Mouse (Mus musculus) hindbrain, embryonic 15.5 days (tissue): ENCODE results near the gene Pbx2. TPM values are rescaled to one million over a fixed set of nuclear protein-coding genes. Genes with fewer than 3 reads are reported as not detected.
A peak's percentile ranks its signal among the peaks of the same experiment; 100 is the strongest.

ENCODE experiments used
- ATAC-seq: fragments of 200-750 bp; cut with Nextera tagmentation; 2 replicates; pipeline ENCODE4 v1.8.0; 2017; ENCODE audit warnings: low read depth, moderate number of reproducible peaks, moderate TSS enrichment; ENCODE audit not compliant: low FRiP score
- H3K27ac ChIP-seq: fragments of 300-500 bp; sonication (generic); replicated peaks from 2 replicates; pipeline ENCODE4 v1.5.1; 2015; ENCODE audit warnings: mild to moderate bottlenecking, inconsistent platforms
- H3K27me3 ChIP-seq: fragments of 300-500 bp; sonication (generic); 2 replicates; pipeline ENCODE4 v1.6.1; 2015; ENCODE audit warnings: control low read depth, inconsistent platforms
- H3K36me3 ChIP-seq: fragments of 300-500 bp; sonication (generic); 2 replicates; pipeline ENCODE4 v1.6.1; 2015; ENCODE audit warnings: control low read depth, inconsistent platforms
- H3K4me1 ChIP-seq: fragments of 300-500 bp; sonication (generic); replicated peaks from 2 replicates; pipeline ENCODE4 v1.6.1; 2015; ENCODE audit warnings: control low read depth, inconsistent platforms
- H3K4me2 ChIP-seq: fragments of 300-500 bp; sonication (generic); 2 replicates; pipeline ENCODE4 v1.6.1; 2015; ENCODE audit warnings: moderate library complexity, mild to moderate bottlenecking, inconsistent platforms
- H3K4me3 ChIP-seq: fragments of 300-500 bp; sonication (generic); 2 replicates; pipeline ENCODE4 v1.5.1; 2015; ENCODE audit warnings: mild to moderate bottlenecking, inconsistent platforms
- H3K9ac ChIP-seq: fragments of 300-500 bp; sonication (generic); 2 replicates; pipeline ENCODE4 v1.6.1; 2015; ENCODE audit warnings: inconsistent platforms
- H3K9me3 ChIP-seq: fragments of 300-500 bp; sonication (generic); 2 replicates; pipeline ENCODE4 v1.6.1; 2016; ENCODE audit warnings: control low read depth, inconsistent platforms
- WGBS: fragments of 180-500 bp; shearing (Covaris S2); methylation state at CpG from one replicate; pipeline ENCODE4 v1.1.7; 2015; 5-methylcytosine and 5-hydroxymethylcytosine counted together
- polyA plus RNA-seq: library from polyadenylated mRNA; unstranded; fragments of >200 nt; fragmentation: Nextera tagmentation; extraction: Ambion mirVana; gene quantifications from 2 replicates; pipeline ENCODE4 v1.2.1, GENCODE M21; 2015

Gene Pbx2
- polyA plus RNA-seq, 1 experiment from 2014 or later: 8.9 TPM

- H3K4me1 ChIP-seq: peaks cover 9% of the 10 kb centered on the region
- no peak overlapping the region for H3K27ac ChIP-seq
- ATAC-seq: no peak
- no peaks in the 10 kb centered on the region for H3K27me3 ChIP-seq
- H3K36me3 ChIP-seq: no peaks in the 10 kb centered on the region
- H3K9ac ChIP-seq: no peak overlapping the region
- H3K4me2 ChIP-seq: no peak overlapping the region
- H3K9me3 ChIP-seq: no peaks in the 10 kb centered on the region
- 84% methylated on average over 7 of the region's 7 CpGs for WGBS
- H3K4me3 ChIP-seq: no peak overlapping the region
These were observed 48.6 kb downstream of the Pbx2 start for GRCm38 (mm10) chr17:34639461-34640255.

GRCm38 (mm10) chr17:34640778-34641601 is 49.9 kb downstream of the Pbx2 start:
- Histone ChIP-seq H3K36me3 (no peaks in the 10 kb centered on the region), H3K4me2 (no peak overlapping the region), H3K9me3 (no peaks in the 10 kb centered on the region), H3K27me3 (no peaks in the 10 kb centered on the region), H3K27ac (peak overlapping the region; percentile 77), H3K4me3 (no peak overlapping the region), H3K4me1 (peaks cover 20% of the 10 kb centered on the region), H3K9ac (0 out of 2 replicates have a peak overlapping the region, but pooled peaks have one; percentile 14)
- no peak for ATAC-seq
- WGBS: 18% methylated on average over 11 of the region's 11 CpGs

GRCm38 (mm10) chr17:34641945-34642344 is 50.9 kb downstream of the Pbx2 start:
- no peaks in the 10 kb centered on the region for H3K9me3 ChIP-seq
- no peak for ATAC-seq
- H3K4me1 ChIP-seq: peaks cover 28% of the 10 kb centered on the region
- H3K4me2 ChIP-seq: no peak overlapping the region
- H3K27ac ChIP-seq: no peak overlapping the region
- no peaks in the 10 kb centered on the region for H3K36me3 ChIP-seq
- H3K4me3 ChIP-seq: no peak overlapping the region
- H3K9ac ChIP-seq: no peak overlapping the region
- no peaks in the 10 kb centered on the region for H3K27me3 ChIP-seq
- 89% methylated on average over 3 of the region's 3 CpGs for WGBS

- ATAC-seq: no peak
- WGBS: 92% methylated on average over 4 of the region's 4 CpGs
- Histone ChIP-seq H3K9ac (no peak overlapping the region), H3K4me2 (no peak overlapping the region), H3K27me3 (no peaks in the 10 kb centered on the region), H3K27ac (no peak overlapping the region), H3K36me3 (no peaks in the 10 kb centered on the region), H3K4me1 (peaks cover 37% of the 10 kb centered on the region), H3K4me3 (no peak overlapping the region), H3K9me3 (no peaks in the 10 kb centered on the region)
These were observed 52.3 kb downstream of the Pbx2 start for GRCm38 (mm10) chr17:34643379-34643778.

GRCm38 (mm10) chr17:34643944-34644343 is 52.9 kb downstream of the Pbx2 start:
- H3K4me2 ChIP-seq: no peak overlapping the region
- no peak for ATAC-seq
- H3K4me1 ChIP-seq: peaks cover 40% of the 10 kb centered on the region
- peaks cover 2% of the 10 kb centered on the region for H3K36me3 ChIP-seq
- no peaks in the 10 kb centered on the region for H3K27me3 ChIP-seq
- WGBS: 86% methylated on average over 10 of the region's 10 CpGs
- H3K4me3 ChIP-seq: no peak overlapping the region
- H3K9ac ChIP-seq: no peak overlapping the region
- peak overlapping the region; percentile 61; the same call in 1 of the 2 replicates for H3K27ac ChIP-seq
- no peaks in the 10 kb centered on the region for H3K9me3 ChIP-seq

- WGBS: under 1% methylated on average over 16 of the region's 16 CpGs
- H3K4me1 ChIP-seq: peaks cover 40% of the 10 kb centered on the region
- ATAC-seq: peak; percentile 78
These were observed 53.5 kb downstream of the Pbx2 start, which contains the start of gene Fkbpl for GRCm38 (mm10) chr17:34644608-34645007. Fkbpl (plus strand) TSS chr17:34644764.

GRCm38 (mm10) chr17:34645256-34645829 is 54.3 kb downstream of the Pbx2 start:
- peak overlapping the region; percentile 78 for H3K9ac ChIP-seq
- peaks cover 40% of the 10 kb centered on the region for H3K4me1 ChIP-seq
- 45% methylated on average over 10 of the region's 10 CpGs for WGBS
- H3K27ac ChIP-seq: peak overlapping the region; percentile 80; the same call in 1 of the 2 replicates
- peak overlapping the region; percentile 69 for H3K4me2 ChIP-seq
- no peaks in the 10 kb centered on the region for H3K9me3 ChIP-seq
- peak overlapping the region; percentile 65 for H3K4me3 ChIP-seq
- H3K27me3 ChIP-seq: no peaks in the 10 kb centered on the region
- peaks cover 16% of the 10 kb centered on the region for H3K36me3 ChIP-seq
- ATAC-seq: no peak

More at GRCm38 (mm10) chr17:34644608-34645007, 53.5 kb downstream of the Pbx2 start, which contains the start of gene Fkbpl:
- Histone ChIP-seq H3K4me2 (peak within 1 kb of the TSS; percentile 69), H3K36me3 (peaks cover 8% of the 10 kb centered on the region), H3K27ac (peak within 1 kb of the TSS; percentile 80), H3K9me3 (no peaks in the 10 kb centered on the region), H3K27me3 (no peaks in the 10 kb centered on the region), H3K9ac (peak within 1 kb of the TSS; percentile 78), H3K4me3 (peak within 1 kb of the TSS; percentile 65)

- Histone ChIP-seq H3K36me3 (peaks cover 22% of the 10 kb centered on the region), H3K4me2 (peak overlapping the region; percentile 93), H3K27ac (no peak overlapping the region), H3K4me3 (peak overlapping the region; percentile 100; the same call in 1 of the 2 replicates), H3K4me1 (peaks cover 37% of the 10 kb centered on the region), H3K27me3 (no peaks in the 10 kb centered on the region), H3K9ac (no peak overlapping the region), H3K9me3 (no peaks in the 10 kb centered on the region)
- no peak for ATAC-seq
- WGBS: 87% methylated on average over 30 of the region's 30 CpGs
These were observed 54.9 kb downstream of the Pbx2 start for GRCm38 (mm10) chr17:34645831-34646511.

Other genes with a start within 250 kb of the Pbx2 start
- 0.05 TPM in 1 of 2 replicates, not detected in the other for gene Btnl2, start 236.4 kb upstream of the Pbx2 start, polyA plus RNA-seq
- gene Btnl1, start 214.1 kb upstream of the Pbx2 start, polyA plus RNA-seq: not detected in 2 replicates
- 4.8 and 5.5 TPM in 2 replicates for gene BC051142, start 192.4 kb upstream of the Pbx2 start, polyA plus RNA-seq
- not detected in 2 replicates for gene Btnl4, start 113.9 kb upstream of the Pbx2 start, polyA plus RNA-seq
- gene Btnl6, start 73.9 kb upstream of the Pbx2 start, polyA plus RNA-seq: not detected in 2 replicates
- 7.8 and 7.9 TPM in 2 replicates for gene Notch4, start 27.0 kb upstream of the Pbx2 start, polyA plus RNA-seq
- 4.1 TPM in 2 replicates for gene Gpsm3, start 1.5 kb upstream of the Pbx2 start, polyA plus RNA-seq
- 1.8 TPM in 2 replicates for gene Ager, start 6.6 kb downstream of the Pbx2 start, polyA plus RNA-seq
- gene Rnf5, start 12.4 kb downstream of the Pbx2 start, polyA plus RNA-seq: 270 and 283 TPM in 2 replicates
- 123 and 142 TPM in 2 replicates for gene Agpat1, start 13.0 kb downstream of the Pbx2 start, polyA plus RNA-seq
- 10.1 and 12.8 TPM in 2 replicates for gene Egfl8, start 24.7 kb downstream of the Pbx2 start, polyA plus RNA-seq
- gene Ppt2, start 37.2 kb downstream of the Pbx2 start, polyA plus RNA-seq: 19.1 and 20.4 TPM in 2 replicates
- gene Prrt1, start 38.3 kb downstream of the Pbx2 start, polyA plus RNA-seq: 6.8 and 9.8 TPM in 2 replicates
- 16.1 and 16.4 TPM in 2 replicates for gene Fkbpl, start 53.5 kb downstream of the Pbx2 start, polyA plus RNA-seq
- 108 and 120 TPM in 2 replicates for gene Atf6b, start 55.9 kb downstream of the Pbx2 start, polyA plus RNA-seq
- gene Tnxb, start 79.3 kb downstream of the Pbx2 start, polyA plus RNA-seq: 0.27 and 0.31 TPM in 2 replicates
- 0.21 and 0.47 TPM in 2 replicates for gene C4b, start 152.6 kb downstream of the Pbx2 start, polyA plus RNA-seq
- not detected in 2 replicates for gene Cyp21a1, start 213.3 kb downstream of the Pbx2 start, polyA plus RNA-seq
- 43.9 TPM in 2 replicates for gene Stk19, start 245.7 kb downstream of the Pbx2 start, polyA plus RNA-seq
- gene Dxo, start 245.8 kb downstream of the Pbx2 start, polyA plus RNA-seq: 67.2 and 68.3 TPM in 2 replicates